Mouse (Mus musculus) embryonic facial prominence, embryonic 11.5 days (tissue): ENCODE data around the gene Eef1e1. TPM values are rescaled to one million over a fixed set of nuclear protein-coding genes. Genes with fewer than 3 reads are reported as not detected.

Experiments
- ATAC-seq: fragments of 200-750 bp; cut with Nextera tagmentation; replicated peaks from 2 replicates; pipeline ENCODE4 v1.8.0; 2017; ENCODE audit warnings: low read depth; ENCODE audit not compliant: insufficient number of reproducible peaks, low FRiP score, low TSS enrichment
- DNase-seq: peaks from one replicate; pipeline ENCODE4 v3.0.0-alpha.2; 2015; ENCODE audit warnings: low spot score
- H3K27ac ChIP-seq: fragments of 300-500 bp; sonication (generic); replicated peaks from 2 replicates; pipeline ENCODE4 v1.5.1; 2014; ENCODE audit warnings: mild to moderate bottlenecking, low read depth, low read length, control low read depth
- H3K27me3 ChIP-seq: fragments of 300-500 bp; sonication (generic); 2 replicates; pipeline ENCODE4 v1.6.1; 2014; ENCODE audit warnings: mild to moderate bottlenecking, low read length, moderate library complexity, mixed read lengths; ENCODE audit not compliant: control insufficient read depth, insufficient read depth
- H3K36me3 ChIP-seq: fragments of 300-500 bp; sonication (generic); replicated peaks from 2 replicates; pipeline ENCODE4 v1.6.1; 2014; ENCODE audit warnings: low read depth, mild to moderate bottlenecking, low read length, moderate library complexity, mixed read lengths; ENCODE audit not compliant: control insufficient read depth, insufficient read depth
- H3K4me1 ChIP-seq: fragments of 300-500 bp; sonication (generic); 2 replicates; pipeline ENCODE4 v1.6.1; 2014; ENCODE audit warnings: low read length, mixed read lengths; ENCODE audit not compliant: control insufficient read depth, insufficient read depth
- H3K4me2 ChIP-seq: fragments of 300-500 bp; sonication (generic); 2 replicates; pipeline ENCODE4 v1.6.1; 2014; ENCODE audit warnings: low read depth, mild to moderate bottlenecking, control low read depth, low read length, moderate library complexity
- H3K4me3 ChIP-seq: fragments of 300-500 bp; sonication (generic); 2 replicates; pipeline ENCODE4 v1.5.1; 2014; ENCODE audit warnings: low read depth, low read length, control low read depth
- H3K9ac ChIP-seq: fragments of 300-500 bp; sonication (generic); replicated peaks from 2 replicates; pipeline ENCODE4 v1.6.1; 2014; ENCODE audit warnings: mild to moderate bottlenecking, control low read depth, low read length
- H3K9me3 ChIP-seq: fragments of 300-500 bp; sonication (generic); replicated peaks from 2 replicates; pipeline ENCODE4 v1.6.1; 2016; ENCODE audit warnings: mild to moderate bottlenecking, low read length, inconsistent platforms, mixed read lengths; ENCODE audit not compliant: control insufficient read depth
- WGBS: fragments of 180-500 bp; shearing (Covaris S2); extraction: QIAGEN DNeasy Blood & Tissue Kit; methylation state at CpG from one replicate; pipeline ENCODE4 v1.1.7; 2014; 5-methylcytosine and 5-hydroxymethylcytosine counted together
- polyA plus RNA-seq: library from polyadenylated mRNA; unstranded; fragments of >200 nt; fragmentation: Nextera tagmentation; extraction: Ambion mirVana; gene quantifications from 2 replicates; pipeline ENCODE4 v1.2.1, GENCODE M21; 2014

The Eef1e1 gene
- polyA plus RNA-seq, 1 experiment from 2014 or later: 56.3 TPM

DNA sequence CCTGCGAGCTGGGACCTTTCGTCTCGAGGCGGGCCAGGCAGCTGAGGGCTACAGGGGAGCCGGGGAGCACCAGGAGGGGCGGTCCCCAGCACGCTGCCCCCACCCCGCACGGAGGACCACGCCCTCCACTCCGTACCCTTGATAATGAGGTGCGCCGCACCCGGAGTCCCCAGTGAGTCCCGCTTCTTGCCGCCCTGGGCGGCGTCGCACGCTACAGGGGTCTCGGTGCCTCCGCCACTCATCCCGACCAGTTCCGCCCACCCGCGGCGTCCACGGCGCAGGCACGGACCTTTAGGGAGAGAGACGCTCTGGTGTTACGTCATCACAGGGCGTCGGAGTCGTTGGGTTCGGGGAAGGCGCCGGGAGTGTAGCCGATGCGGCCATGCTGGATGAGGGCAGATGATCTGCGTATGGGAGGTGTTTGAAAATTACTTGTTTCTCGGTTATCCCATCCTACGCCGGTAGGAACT is 24.0 kb downstream of the Eef1e1 start, which contains the start of gene Bloc1s5:
Gene Bloc1s5 (minus strand): TSS at position 310 of the 470 bp plus-strand sequence.
- WGBS: 0% methylated on average over 44 of the region's 44 CpGs
- peak within 1 kb of the TSS; percentile 49 for H3K4me2 ChIP-seq
- peak within 1 kb of the TSS; percentile 71 for H3K4me3 ChIP-seq
- H3K9me3 ChIP-seq: no peaks in the 10 kb centered on the region
- no peaks in the 10 kb centered on the region for H3K4me1 ChIP-seq
- no peak within 1 kb of the TSS for H3K27ac ChIP-seq
- H3K27me3 ChIP-seq: no peaks in the 10 kb centered on the region
- ATAC-seq (peak; percentile 94), DNase-seq (peak; percentile 97)
- no peaks in the 10 kb centered on the region for H3K36me3 ChIP-seq
- peak within 1 kb of the TSS; percentile 67 for H3K9ac ChIP-seq

DNA sequence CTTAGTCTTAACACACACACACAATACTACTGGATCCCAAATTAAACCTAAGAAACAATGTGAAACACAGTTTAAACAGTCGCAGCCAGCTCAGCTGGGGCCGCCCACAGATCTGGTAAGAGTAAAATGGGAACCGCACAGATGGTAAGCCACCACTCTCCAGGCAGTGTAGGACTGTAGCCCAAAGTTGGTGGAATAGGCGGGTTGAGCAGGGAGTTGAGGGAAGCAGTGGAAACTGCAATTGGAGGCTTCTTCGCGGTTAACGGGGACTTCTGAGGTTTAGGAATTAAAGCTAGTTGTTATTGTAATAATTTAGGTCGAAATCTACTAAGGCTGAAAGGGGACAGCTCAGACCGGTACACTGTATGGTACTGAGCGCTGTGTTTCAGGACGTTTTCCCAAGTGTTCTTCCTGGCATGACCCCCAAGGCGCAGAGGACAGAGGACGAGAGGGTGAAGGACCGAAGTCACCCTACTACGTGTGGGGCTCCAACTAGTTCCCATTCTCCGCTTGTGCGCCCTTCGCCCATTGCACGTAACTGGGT is 24.5 kb downstream of the Eef1e1 start:
- DNase-seq (no peak), ATAC-seq (no peak; the same call in 1 of the 2 replicates)
- Histone ChIP-seq H3K4me3 (peak overlapping the region; percentile 71), H3K36me3 (no peaks in the 10 kb centered on the region), H3K27ac (no peak overlapping the region), H3K27me3 (no peaks in the 10 kb centered on the region), H3K9ac (peak overlapping the region; percentile 67), H3K9me3 (no peaks in the 10 kb centered on the region), H3K4me1 (no peaks in the 10 kb centered on the region), H3K4me2 (peak overlapping the region; percentile 49)
- under 1% methylated on average over 19 of the region's 19 CpGs for WGBS

DNA sequence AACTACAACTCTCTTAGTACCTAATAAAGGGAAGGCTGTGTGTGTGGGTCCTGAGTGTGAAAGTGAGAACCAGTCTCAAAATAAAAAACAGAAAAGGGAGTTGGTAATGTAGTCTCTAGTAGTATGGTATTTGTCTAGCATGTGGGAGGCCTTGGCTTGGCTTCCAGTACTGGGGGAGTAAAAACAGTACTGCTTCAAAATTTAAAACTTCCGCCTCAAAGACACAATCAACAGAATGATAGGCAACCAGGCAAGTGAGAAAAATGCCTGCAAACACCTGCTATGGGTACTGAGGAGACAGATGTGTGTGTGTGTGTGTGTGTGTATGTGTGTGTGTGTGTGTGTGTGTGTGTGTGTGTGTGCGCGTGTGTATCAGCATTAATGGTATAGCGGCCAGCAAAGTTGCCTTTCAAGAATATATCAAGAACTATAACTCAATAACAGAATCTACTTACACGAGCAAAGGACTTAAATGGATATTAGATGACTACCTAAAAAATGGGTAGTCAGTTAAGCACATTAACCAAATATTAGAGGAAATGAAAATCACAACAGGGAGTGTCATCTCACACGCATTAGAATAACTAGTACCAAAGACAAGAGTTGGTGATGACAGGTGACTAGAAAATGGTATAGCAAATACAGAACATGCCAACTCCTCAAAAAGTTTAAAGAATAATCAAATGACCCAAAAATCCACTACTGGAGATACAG is 25.4 kb downstream of the Eef1e1 start:
- peak overlapping the region; percentile 49; the same call in 1 of the 2 replicates for H3K4me2 ChIP-seq
- no peak overlapping the region; the same call in 1 of the 2 replicates for H3K4me3 ChIP-seq
- no peaks in the 10 kb centered on the region for H3K9me3 ChIP-seq
- H3K9ac ChIP-seq: no peak overlapping the region
- 94% methylated on average over 6 of the region's 6 CpGs for WGBS
- no peaks in the 10 kb centered on the region for H3K27me3 ChIP-seq
- H3K4me1 ChIP-seq: no peaks in the 10 kb centered on the region
- H3K27ac ChIP-seq: no peak overlapping the region
- no peak for ATAC-seq
- DNase-seq: no peak
- no peaks in the 10 kb centered on the region for H3K36me3 ChIP-seq

DNA sequence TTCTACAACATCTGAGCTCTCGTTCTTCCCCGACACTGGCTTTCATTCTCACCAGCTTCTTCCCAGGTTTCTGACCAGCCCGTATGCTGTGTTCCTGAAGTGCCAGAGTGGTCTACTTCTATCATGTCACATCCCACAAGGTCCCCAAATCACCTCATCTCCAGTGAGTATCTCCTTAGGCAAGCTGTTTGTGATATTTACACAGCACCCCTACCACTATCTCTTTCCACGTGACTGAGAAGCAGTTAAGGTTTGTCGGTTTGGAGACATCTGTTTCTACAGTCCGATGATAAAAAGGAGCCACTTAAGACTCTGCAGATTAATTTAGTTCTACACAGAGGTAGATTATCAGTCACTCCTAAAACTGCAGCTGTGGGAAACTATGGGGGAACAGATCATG is 26.3 kb downstream of the Eef1e1 start:
- H3K9me3 ChIP-seq: no peaks in the 10 kb centered on the region
- no peak overlapping the region for H3K4me3 ChIP-seq
- 91% methylated on average over 6 of the region's 6 CpGs for WGBS
- H3K9ac ChIP-seq: no peak overlapping the region
- ATAC-seq (no peak), DNase-seq (no peak)
- H3K27me3 ChIP-seq: no peaks in the 10 kb centered on the region
- H3K36me3 ChIP-seq: no peaks in the 10 kb centered on the region
- no peak overlapping the region for H3K27ac ChIP-seq
- H3K4me1 ChIP-seq: no peaks in the 10 kb centered on the region
- no peak overlapping the region for H3K4me2 ChIP-seq

DNA sequence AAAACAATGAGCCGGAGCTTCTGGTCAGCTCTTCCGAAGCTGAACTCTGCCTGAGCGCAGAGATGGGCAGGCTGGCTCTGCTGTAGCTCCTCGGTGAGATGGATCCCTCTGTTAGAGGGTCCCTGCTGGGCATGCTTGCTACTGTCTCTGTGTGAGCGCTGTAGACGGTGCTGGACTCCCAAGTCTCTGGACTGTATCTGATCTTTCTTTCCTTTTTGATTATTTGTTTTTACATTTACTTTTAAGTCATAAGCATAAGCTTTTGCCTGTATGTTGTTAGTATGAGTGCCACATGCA is 32.7 kb downstream of the Eef1e1 start:
- ATAC-seq: no peak
- Histone ChIP-seq H3K27ac (no peak overlapping the region), H3K9me3 (no peaks in the 10 kb centered on the region), H3K4me2 (no peak overlapping the region), H3K36me3 (no peaks in the 10 kb centered on the region), H3K4me1 (no peaks in the 10 kb centered on the region), H3K9ac (no peak overlapping the region), H3K27me3 (no peaks in the 10 kb centered on the region), H3K4me3 (no peak overlapping the region)
- DNase-seq: no peak
- 18% methylated on average over 6 of the region's 6 CpGs for WGBS

DNA sequence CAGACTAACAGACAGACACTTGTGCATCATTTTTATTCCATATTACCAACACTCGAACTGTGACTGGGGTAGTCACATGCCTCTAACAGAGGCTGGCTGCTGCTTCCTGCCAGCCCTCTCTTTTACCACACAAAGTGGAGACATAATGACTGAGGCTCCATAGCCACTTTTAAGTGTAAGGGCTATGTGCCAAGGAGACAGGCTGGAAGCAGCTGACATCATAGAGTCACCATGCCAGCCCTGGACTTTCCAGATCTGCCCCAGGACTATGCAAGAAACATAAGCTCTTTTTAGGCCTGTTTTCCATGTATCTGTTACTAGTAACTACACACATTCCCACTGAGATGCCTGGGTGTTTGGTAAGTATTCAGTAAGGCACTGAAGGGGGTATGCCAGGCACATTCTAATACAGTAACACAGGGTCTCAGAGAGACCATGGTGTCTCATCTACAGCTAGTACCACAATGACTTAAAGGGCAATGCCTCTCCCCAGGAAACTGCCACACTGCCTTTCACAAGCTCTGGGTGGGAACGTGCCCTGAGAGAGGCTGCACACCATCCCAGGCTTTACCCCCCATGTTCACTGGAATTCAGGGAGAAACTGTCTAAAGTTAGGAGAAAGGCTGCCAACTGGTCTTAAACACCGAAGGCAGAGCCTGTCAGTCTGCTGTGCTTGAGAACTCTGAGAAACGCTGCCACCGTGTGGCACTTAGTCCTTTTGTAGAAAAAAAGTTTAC is 33.2 kb downstream of the Eef1e1 start:
- DNase-seq: peak; percentile 61
- Histone ChIP-seq H3K4me2 (no peak overlapping the region), H3K9me3 (no peaks in the 10 kb centered on the region), H3K27ac (no peak overlapping the region), H3K4me1 (no peaks in the 10 kb centered on the region), H3K27me3 (no peaks in the 10 kb centered on the region), H3K4me3 (no peak overlapping the region), H3K36me3 (no peaks in the 10 kb centered on the region), H3K9ac (no peak overlapping the region)
- no peak for ATAC-seq
- 23% methylated on average over 5 of the region's 5 CpGs for WGBS

DNA sequence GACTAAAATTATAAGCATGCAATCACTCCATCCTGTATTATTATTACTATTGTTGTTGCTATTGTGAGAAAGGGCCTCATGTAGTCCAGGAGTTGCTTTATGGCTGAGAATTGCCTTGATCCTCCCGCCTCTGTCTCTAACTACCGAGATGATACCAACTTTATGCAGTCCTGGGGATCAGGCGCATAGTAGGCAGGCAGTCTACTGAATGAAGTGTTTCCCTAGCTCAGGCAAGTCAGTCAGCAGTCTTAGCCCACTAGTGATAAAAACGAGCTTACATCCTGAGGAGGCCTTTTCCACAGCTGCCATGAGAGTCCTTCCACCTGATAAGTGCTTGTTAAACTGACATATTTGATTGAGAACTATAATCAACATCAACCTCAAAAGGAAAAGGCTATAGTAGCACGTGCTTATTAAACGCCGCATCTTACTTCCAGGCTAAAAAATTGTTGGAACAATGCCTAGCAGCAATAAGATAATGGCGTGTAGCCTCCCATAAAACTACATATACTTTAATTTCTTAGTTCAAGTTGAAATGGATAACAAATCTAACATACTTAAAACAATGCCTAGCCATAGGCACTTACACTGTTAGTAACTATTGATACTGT is 34.5 kb downstream of the Eef1e1 start:
- WGBS: 94% methylated on average over 8 of the region's 8 CpGs
- Histone ChIP-seq H3K4me3 (no peak overlapping the region), H3K27ac (no peak overlapping the region), H3K36me3 (no peaks in the 10 kb centered on the region), H3K4me2 (no peak overlapping the region), H3K27me3 (no peaks in the 10 kb centered on the region), H3K4me1 (no peaks in the 10 kb centered on the region), H3K9ac (no peak overlapping the region), H3K9me3 (no peaks in the 10 kb centered on the region)
- DNase-seq (no peak), ATAC-seq (no peak)
